Mouse (Mus musculus) cerebellum, adult 18-20 months (tissue): ENCODE results near the gene Tnrc6b.
"Not testable (repeated sequence)": the region's sequence is repeated elsewhere in the genome, so short reads cannot be mapped to it uniquely, and the experiment has no call there.

Experiments used
- DNase-seq, 2 experiments: peaks; one replicate each; pipeline ENCODE4 v3.0.0; 2021

Gene Tnrc6b

DNA sequence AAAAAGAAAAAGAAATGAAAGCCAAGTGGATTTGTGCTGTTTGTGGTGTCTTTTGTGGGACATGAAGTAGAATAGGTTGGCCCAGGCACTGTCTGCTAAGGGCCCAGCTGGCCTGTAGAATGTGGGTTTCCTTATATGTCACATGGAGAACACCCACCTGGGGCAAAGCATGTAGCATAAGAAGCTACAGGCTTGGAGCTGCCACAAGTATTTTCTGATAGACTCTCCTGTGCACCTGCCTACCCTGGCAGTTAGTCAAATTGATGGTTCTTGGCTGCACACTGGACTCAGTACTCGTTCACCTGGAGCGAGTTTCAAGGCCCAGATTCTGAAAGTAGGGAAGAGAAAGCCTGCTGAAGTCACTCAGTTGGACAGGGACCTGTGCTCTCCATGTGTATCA is 7.6 kb upstream of the Tnrc6b start:
- peak in 1 of 2 experiments; percentile 34 for DNase-seq

DNA sequence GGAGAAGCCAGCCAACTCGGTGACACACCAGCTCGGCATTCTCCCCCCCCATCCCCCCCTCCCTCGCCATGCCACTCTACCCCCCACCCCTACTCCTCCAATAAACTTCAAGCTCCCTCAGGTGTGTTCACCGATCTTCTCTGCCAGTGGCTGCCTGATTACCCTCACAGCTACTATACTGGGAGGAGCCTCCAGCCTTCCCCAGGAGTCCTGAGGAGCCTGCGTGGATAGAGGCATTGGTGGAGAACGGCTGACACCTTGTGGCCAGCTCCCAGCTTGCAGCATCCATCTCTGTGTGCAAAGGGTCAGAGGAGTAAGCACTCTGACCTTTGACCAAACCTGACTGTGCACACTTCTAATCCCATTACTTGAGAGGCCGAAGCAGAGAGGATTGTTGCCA is 6.8 kb upstream of the Tnrc6b start:
- DNase-seq = peak; percentile 87 to 89

DNA sequence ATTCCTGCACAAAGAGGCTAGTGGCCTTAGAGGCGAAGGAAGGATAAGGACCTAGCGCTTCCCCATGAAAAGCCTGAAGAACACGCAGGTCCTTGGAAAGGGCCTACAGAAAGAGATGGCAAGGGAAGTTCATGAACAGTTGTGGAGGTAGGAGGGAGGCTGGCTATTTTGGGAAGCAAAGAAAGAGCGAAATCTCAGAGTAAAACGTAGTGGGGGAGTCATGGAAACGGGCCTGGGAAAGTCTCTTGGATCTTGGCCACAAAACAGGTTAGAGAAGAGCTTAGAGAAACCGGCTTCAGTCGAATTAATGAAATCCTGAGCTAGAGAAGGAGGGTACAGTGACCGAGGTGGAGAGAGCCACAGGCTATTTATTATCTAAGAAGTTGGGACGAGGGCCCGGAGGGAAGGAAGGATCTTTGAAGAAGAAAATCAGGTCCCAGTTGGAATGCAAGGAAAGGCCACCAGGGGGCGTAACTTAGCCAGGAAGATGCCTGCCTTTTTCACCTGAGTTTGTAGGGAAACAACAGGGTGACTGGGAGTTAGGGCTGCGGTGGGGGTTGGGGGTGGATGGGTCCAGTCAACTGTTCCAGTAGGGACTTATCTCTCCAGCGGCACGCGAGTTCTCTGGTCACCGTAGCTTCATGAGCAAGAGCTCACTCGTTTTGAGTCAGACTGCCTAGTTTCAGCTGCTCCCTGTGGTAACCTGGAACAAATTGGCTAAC is 5.1 kb upstream of the Tnrc6b start:
- DNase-seq = peak; percentile 86 to 92

DNA sequence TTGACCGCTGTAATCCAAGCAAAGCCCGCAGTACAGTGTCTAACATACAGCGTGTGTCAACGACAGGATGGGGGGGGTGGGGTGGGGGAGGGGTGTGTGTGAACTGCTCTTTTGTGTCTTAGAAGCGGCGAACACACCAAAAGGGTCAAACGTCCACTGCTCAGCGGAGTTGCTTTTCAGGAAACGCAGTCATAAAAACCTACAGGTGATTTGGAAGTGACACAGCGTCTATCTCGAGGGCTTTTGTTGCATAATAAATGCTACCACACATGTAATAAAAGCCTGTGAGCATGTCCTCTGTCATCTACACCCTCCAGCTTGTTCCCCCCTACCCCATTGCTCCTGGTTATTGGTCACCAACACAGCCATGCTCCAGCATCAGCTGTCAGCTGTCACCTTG is 4.5 kb upstream of the Tnrc6b start:
- no peak for DNase-seq

DNA sequence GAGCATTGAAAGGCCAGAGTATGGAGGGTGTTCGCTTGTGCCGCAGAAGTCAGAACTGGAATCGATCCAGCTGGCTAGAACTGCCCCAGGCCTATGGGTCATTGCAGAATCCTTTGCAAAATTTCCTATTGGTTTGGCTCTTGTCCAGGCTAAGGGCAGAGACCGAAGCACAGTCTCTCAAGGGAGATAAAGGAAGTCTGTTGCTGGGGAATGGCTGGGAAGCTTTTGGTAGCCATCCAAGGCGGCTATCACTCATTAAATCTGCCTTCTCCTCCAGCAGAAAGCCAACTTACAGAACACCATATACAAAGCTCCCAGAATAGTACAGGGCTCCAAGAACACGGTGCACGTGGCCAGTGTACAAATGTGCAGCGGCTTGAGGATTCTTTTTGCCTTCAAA is 4.0 kb upstream of the Tnrc6b start:
- DNase-seq = peak; percentile 32 to 49

DNA sequence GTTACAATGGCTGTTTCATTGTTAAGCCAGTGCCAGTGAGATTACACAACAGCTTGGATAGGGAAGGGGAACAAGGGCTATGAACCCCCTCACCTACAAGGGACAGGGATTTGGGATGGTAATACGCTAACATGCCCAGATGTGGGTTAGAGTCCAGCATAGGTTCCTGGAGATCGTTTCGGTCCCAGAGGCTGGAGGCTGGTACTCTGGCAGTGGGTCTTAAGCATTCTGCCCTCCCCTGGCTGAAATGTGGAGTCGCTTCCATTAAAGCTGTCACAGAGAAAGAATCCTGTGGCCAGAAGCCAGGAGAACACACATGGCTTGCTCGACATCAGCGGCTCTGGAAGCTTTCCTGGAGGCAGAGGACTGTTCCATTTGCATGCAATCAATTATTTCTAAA is 1.5 kb upstream of the Tnrc6b start:
- DNase-seq = peak; percentile 65 to 71

DNA sequence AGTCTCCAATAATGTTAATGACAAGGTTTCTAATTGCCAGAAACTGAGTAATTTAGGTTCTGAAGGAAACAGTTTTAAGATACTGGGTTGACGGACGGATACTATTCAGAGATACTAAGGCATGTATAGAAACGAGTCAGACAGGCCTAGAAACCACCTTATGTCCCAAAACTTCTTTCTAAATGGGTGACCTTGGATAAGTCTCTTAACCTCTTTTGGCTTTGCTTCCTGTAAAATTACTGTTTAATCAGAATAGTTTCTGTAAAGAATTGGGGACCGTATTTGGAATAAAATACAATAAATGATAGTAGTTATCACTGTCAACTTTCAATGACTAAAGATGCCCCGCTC is 881 bp upstream of the Tnrc6b start:
- no peak for DNase-seq

DNA sequence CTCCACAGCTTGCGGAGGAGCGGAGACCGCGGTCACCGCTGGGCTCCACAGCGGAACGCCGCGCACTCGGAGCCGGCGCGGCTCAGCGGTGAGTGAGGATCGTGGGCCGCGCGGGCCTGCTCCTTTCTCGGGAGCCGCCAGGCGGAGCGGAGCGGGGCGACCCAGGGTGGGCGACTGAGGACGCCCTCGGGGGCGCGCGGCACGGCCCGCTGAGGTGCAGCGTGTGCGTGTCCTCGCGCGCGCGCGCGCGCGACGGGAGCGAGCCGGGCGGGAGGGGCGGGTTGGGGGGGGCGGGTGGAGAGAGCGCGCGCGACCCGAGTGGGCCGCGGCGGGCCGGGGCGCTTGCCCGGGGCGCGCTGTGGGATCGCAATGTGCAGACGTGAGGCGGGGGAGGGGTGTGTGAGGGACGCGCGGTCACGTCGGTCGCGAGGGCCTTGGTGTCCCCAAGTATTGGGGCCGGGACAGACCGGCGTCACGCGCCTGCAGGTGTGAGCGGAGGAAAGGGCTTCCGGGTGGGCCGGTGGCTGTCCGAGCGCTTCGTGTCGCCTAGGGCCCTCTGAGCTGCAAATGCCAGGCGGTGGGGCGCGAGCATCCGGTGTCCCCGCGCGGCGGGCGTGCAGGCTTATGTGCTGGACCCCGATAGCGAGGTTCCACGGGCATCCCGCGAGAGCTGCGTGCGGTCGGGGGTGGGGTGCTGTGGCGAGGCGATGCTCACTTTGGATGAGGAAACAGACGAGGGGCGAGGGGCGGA is 463 bp downstream of the Tnrc6b start:
- DNase-seq = peak; percentile 67 to 75

DNA sequence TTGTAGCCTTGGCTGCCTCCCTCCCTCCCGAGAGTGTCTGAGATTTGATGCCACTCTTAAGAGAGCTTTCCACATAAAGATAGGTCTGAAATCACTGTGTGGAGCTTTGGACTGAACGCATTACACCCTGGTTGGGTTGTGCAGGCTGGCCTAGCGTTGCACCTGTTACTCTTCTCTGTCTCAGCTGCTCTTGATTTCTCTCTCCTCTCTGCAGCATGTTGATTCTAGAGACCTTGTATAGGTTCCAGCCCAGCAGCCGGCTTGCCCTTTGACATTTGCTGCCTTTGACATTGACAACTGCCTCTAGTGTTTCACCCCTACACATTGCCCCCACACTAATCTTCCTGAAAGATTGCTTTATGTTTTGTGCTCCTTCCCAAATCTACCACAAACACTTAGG is 3.2 kb downstream of the Tnrc6b start:
- no peak for DNase-seq

DNA sequence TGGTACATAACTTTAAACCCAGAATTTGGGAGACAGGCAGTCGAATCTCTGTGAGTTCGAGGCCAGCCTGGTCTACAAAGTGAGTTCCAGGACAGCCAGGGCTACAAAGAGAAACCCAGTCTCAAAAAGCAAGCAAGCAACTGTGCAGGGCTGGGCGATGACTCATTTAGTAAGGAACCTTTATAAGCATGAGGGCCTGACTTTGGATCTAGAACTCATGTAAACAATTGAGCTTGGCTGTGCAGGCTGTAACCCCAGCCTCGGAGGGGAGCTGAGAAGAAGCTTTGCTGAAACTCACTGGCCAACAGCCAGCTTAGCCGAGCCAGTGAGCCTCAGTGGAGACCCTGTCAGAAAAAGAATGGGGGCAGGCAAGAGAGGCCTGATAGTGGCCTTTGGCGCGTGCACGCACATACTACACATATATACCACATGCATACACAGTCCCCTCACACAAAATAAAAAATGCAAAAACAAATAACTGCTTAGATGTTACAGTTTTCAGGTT is 5.6 kb downstream of the Tnrc6b start:
- DNase-seq = no peak

DNA sequence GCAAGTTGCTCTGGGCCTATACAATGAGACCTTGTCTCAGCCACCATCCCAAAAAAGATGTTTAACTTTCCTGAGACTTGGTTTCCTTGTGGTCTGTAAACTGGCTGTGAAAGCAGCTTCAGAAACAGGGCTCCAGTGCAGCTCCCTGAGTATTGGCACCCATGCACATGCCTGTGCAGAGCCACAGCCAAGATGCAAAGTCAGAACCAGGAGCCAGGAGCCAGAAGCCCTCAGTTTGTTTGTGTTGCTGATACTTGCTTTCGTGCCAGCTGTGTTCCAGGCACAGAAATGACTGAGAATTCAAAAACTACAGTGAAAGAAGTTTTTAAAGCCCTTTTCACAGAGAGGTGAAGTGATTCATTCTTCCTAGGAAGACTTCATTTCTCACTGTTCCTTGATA is 6.3 kb downstream of the Tnrc6b start:
- peak; percentile 33 to 41 for DNase-seq

DNA sequence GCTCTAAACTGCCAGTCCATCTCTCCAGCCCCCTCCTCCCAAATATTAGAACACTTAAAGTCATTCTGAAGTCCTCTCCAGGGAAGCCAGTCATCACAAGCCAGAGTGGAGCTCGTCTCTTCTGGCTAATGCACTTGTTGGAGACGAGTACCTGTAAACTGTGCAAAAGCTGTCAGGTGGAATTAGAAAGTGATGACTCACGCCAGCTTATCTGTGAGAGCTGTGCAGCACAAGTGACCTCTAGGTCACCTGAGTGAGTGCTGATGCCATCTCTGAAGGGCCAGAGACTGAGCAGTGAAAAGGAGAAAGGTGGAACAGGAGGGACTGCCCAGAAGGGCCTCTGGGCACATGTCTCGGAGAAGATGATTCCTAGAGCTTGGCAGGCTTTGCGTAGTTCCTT is 9.1 kb downstream of the Tnrc6b start:
- DNase-seq = no peak

DNA sequence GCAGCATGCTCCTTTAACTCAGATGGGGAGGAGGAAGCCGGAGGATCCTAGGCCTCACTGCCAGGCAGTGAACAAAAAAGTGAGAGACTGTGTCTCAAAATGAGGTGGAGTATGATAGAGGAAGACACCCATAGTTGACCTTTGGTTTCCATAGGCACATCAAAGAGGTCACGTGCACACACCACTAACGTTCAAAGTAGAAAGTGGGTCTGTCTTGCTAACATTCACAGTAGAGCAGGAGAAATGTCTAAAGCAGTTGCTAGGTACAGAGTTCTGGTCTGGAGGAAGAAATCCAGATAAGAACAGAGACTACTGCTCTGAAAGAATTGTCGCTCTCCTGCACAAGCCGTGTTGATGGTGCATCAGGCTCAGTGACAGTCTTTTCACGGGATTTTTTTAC is 10.7 kb downstream of the Tnrc6b start:
- DNase-seq = no peak

DNA sequence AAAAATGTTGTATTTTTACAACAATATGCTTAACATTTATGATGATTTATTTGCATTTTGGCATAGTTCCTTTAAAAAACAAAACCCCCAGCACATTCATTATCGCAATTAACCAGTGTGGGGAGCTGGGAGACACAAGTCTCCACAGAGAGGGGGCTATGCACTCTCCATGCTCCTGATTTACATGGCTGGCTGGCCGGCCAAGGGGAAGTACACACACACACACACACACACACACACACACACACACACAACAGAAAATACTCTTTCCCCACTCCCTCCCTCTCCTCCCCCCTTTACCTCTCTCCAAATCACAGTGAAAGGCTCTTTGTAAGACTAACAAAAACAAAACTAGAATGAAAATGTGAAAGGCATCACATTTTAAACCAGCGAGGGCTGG is 11.3 kb downstream of the Tnrc6b start:
- no peak for DNase-seq

DNA sequence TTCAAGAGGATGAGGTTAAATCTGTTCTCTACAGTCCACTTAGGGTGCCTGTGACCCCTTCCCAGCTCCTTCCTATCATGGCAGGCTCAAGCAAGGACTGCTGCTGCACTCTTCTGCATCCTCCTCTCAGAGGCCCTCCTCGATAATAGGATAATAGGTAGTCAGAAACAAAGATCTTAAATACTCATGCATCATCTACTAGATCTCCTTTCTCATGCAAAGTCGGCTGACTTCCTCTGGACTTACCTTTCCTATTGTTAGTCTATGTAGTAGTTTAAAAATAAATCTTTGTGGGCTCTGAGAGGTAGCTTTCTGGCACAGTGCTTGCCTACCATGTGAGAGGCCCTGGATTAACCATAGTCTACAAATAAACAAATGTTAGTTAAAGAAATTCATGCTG is 18.4 kb downstream of the Tnrc6b start:
- DNase-seq = no peak

DNA sequence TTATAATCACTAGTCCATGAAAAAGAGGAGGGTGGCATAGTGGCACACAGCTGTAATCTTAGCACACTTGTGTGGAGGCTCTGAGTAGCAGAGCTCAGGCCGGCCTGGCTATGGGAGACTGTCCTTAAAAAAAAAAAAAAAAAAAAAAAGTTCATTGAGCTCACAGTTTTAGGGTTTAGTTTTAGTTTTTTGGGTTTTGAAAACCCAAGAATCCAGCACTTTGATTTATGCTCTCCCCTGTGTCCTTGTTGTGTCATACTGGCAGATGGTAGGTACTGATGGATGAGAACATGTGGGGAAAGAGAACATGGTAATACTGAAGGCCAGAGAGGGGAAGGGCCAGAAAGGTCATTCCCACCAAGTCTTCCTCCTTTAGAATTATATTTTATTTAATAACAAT is 19.9 kb downstream of the Tnrc6b start:
- DNase-seq = no peak

DNA sequence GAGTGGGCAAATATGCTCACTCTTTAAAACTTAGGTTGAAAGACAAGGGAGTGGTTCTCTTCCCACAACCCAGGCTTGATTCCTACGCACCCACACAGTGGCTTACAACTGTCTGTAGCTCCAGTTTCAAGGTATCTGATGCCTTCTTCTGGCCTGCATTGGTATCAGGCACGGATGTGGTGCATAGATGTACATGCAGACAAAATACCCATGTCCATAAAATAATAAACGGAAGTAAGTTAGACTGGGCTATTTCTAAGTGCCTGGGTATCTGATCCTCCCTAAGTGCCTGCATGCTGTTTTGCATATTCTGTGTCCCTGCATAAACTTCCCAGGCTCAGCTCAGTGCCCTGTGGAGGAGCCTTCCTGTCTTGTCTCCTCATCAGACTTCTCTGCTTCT is 20.4 kb downstream of the Tnrc6b start:
- no peak for DNase-seq

DNA sequence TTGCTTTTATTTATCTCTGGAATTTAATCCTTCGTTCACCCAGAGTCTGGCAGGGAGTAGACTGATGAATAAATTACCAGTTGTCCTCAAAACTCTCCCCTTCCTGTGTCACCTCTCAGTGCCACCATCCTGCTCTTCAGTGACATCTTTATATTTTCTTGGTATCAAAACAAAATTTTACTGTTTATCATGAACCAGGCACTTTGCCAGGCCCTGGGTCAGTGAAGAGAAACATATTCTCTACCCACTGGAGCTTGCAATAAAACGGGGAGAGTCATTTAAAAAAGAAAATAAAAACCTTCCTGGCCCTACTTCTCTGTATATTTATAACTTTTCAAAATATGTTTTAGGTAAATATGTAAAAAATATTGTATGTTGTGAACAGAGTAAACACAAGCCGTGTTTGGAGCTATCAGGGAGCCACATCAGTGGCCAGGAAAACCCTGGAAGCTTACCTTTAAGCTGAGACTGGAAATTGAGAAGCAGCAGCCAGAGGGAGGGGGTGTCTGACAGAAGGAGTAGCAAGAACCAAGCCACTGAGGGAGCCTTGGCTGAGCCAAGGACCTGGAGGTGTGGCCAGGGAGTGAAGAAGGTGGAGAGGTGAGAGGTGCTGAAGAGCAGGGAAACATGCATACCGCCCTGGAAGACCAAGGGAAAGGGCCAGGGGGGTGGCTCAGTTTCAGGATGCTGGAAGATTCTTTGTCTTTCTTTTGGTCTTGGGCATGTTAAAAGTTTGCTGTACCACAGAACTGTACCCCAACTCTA is 21.3 kb downstream of the Tnrc6b start:
- peak in 1 of 2 experiments; percentile 23 for DNase-seq

DNA sequence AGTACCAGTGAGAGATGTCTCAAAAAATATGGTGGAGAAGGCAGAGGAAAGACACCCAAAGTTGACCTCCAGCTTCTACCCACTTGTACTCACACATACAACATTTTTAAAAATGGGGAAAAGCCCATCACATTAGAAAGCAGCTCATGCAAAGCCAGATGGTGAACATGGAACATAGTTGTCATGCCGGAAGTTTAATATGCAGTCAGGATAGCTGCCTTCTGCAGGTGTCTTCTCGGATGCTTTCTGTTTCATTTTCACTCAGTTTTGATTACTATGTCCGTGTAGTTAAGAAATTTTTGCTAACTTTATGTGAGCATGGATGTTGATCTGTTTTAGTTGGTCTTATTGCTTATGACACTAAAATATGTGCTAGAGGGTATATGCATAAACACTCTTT is 24.2 kb downstream of the Tnrc6b start:
- no peak for DNase-seq

DNA sequence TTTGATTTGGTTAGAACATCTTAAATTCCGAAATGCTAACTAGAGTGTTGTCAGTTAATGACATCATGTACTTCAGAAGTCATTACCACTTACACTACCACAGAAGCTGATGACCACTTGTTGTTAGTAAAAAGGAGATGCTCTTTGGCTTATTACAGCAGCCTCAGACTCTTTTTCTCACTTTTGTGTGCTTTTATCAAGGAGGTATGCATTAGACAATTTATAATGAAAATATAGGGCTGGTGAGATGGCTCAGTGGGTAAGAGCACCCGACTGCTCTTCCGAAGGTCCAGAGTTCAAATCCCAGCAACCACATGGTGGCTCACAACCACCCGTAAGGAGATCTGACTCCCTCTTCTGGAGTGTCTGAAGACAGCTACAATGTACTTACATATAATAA is 24.6 kb downstream of the Tnrc6b start:
- not testable (repeated sequence) for DNase-seq

DNA sequence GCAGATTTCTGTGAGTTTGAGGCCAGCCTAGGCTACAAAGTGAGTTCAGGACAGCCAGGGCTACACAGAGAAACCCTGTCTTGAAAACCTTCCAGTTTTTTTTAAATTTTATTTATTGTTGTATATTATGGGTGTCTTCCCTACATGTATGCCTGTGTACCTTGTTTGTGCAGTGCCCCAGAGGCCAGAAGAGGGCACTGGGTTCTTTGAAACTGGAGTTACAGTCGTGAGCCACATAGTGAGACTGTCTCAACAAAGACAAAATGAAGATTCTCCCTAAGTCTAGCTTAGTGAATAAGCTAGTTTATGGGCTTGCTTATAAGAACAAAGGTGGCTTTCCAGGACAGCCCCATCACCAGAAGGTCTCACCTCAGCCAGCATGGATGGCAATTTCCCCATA is 25.4 kb downstream of the Tnrc6b start:
- no peak for DNase-seq

DNA sequence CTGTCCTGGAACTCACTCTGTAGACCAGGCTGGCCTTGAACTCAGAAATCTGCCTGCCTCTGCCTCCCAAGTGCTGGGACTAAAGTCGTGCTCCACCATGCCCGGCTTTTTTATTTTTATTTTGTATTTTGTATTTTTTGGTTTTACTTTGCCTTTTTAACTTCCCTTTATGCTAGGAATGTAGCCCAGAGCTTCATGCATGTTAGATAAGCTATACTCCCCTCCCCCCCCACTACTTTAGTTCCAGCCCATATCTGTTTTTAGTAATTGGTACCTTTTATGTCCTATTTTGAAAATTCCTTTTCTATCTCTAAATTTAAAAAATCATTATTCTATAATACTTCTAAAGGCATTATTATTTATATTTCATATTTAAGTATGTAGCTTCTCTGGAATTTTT is 27.1 kb downstream of the Tnrc6b start:
- no peak for DNase-seq

DNA sequence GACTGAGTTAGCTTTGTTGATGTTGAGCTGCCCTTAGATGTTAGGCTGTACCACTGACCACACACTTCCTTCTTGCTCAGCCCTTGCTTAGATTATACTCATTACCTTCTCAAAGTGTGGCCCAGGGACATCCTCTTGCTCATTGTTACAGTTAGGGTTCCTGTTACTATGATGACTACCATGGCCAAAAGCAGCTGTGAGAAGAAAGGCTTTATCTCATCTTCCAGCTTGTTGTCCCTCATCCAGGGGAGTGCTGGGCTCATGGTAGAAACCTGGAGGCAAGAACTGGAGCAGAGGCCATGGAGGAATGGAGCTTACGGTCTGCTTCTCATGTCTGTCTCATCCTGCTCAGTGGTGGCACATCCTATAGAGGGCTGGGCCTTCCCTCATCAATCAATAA is 28.9 kb downstream of the Tnrc6b start:
- DNase-seq = no peak

DNA sequence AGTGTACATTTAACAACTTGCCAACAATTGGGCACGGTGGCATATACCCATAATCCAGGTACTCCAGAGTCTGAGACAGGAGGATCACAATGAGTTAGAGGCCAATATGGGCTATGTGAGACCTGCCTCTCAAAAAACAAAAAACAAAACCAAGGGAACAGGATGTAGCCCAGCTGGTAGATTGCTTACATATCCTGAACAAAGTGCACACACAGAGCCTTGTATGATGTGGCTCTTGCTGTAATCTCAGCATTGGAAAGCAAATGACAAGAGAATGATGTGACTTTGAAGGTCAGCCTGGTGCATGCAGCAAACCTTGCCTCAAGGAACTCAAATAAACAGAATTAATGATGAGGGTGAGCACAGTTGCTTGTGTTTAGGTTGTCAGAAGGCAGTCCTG is 30.7 kb downstream of the Tnrc6b start:
- no peak for DNase-seq
